Mouse (Mus musculus) B cell, adult 62 days (primary cell): ENCODE results near the gene 2200002J24Rik. TPM values are rescaled to one million over a fixed set of nuclear protein-coding genes. Genes with fewer than 3 reads are reported as not detected.

Experiments
- total RNA-seq: library from RNA; stranded (reverse); gene quantifications from 4 replicates; pipeline ENCODE4 v1.2.4, GENCODE M21; 2023

Gene 2200002J24Rik
- total RNA-seq = not detected in 4 replicates

GRCm38 (mm10) chr7:30698589-30698988 lies at the start of gene 2200002J24Rik:
Gene 2200002J24Rik (plus strand): TSS chr7:30698926.

GRCm38 (mm10) chr7:30649591-30650540 lies 48.9 kb upstream of the 2200002J24Rik start, which contains the start of gene Rbm42:
Gene Rbm42 (minus strand): TSS chr7:30650317.

GRCm38 (mm10) chr7:30664529-30665200 lies 34.1 kb upstream of the 2200002J24Rik start, which contains the start of gene Haus5:
Gene Haus5 (minus strand): TSS chr7:30664994.

DNA sequence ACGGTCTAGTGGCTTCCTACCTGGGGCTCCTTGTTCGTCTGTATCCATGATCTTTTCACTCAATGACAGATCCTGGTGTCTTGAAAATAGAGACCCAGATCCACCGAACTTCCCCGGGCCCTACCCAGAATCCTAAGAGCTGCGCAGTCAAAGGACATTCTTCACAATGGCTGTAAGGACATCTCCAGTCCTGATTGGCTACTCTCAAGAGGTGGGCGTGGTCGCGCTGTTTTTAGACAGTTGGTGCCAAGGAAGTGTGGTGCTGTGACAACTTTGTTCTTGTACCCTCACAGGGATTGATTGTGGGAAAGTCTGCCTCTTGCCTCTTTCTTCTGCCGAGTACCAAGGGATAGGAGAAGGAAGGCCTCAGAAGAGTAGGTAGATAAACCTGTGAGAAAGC lies 27.2 kb upstream of the 2200002J24Rik start, which contains the start of gene Pmis2:
TSS of gene Pmis2 (minus strand) at position 126 of the 400 bp plus-strand sequence.

GRCm38 (mm10) chr7:30711942-30712341 lies 13.2 kb downstream of the 2200002J24Rik start, which contains the start of gene Atp4a:
Gene Atp4a (plus strand): TSS chr7:30712209.

DNA sequence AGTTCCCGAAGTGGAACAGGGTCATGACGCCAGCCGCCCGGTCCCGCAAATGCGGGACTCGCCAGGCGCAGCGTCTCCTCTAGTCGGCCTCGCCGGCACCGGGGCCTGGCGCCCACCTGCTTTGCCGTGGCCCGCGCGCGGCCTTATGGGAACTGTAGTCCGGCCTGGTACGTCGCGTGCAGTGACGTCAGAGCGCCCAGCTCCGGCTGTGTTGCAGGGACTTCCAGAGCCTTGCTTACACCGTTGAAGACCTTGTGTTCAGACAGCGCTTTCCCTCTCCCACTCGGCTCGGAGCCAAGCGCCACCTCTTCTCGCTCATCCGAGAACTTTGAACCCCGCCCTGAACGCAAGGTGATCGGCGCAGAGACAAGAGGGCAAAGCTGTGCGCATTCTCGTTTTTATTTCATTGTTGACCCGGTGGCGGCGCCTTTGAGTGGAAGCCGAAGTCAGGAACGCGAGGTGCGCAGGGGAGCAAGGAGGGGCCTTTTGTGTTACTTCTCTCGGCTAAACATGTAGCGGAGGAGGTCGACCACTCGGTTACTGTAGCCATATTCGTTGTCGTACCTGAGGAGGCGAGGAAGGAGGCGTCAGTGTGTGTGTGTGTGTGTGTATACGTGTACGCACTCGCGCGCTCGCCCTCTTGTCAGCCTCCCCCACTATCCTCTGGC lies 30.8 kb downstream of the 2200002J24Rik start, which contains the start of gene Tmem147:
TSS of gene Tmem147 (minus strand) at position 145 of the 668 bp plus-strand sequence.

GRCm38 (mm10) chr7:30743617-30744016 lies 44.9 kb downstream of the 2200002J24Rik start, which contains the start of gene Gapdhs:
Gene Gapdhs (minus strand): TSS chr7:30743681.

Other genes starting within 250 kb of the 2200002J24Rik start
- not detected in 4 replicates for gene Kirrel2, start 241.2 kb upstream of the 2200002J24Rik start, total RNA-seq
- gene Nphs1, start 240.6 kb upstream of the 2200002J24Rik start, total RNA-seq = not detected in 4 replicates
- not detected in 4 replicates for gene Prodh2, start 205.3 kb upstream of the 2200002J24Rik start, total RNA-seq
- 14.2 to 18.7 TPM (median 16.3 TPM) in 4 replicates for gene Arhgap33, start 163.9 kb upstream of the 2200002J24Rik start, total RNA-seq
- 2.2 to 3.1 TPM (median 2.7 TPM) in 4 replicates for gene Hspb6, start 146.7 kb upstream of the 2200002J24Rik start, total RNA-seq
- 10.2 to 18.1 TPM (median 13.6 TPM) in 4 replicates for gene Proser3, start 146.6 kb upstream of the 2200002J24Rik start, total RNA-seq
- 38.9 to 50.0 TPM (median 41.5 TPM) in 4 replicates for gene Lin37, start 139.1 kb upstream of the 2200002J24Rik start, total RNA-seq
- 106 to 140 TPM (median 111 TPM) in 4 replicates for gene U2af1l4, start 135.6 kb upstream of the 2200002J24Rik start, total RNA-seq
- gene Gm49396, start 135.6 kb upstream of the 2200002J24Rik start, total RNA-seq = 9.2 to 12.8 TPM (median 11.8 TPM) in 4 replicates
- gene Psenen, start 135.3 kb upstream of the 2200002J24Rik start, total RNA-seq = 135 to 152 TPM (median 138 TPM) in 4 replicates
- gene Igflr1, start 133.5 kb upstream of the 2200002J24Rik start, total RNA-seq = 5.6 to 11.7 TPM (median 8.2 TPM) in 4 replicates
- 104 to 116 TPM (median 108 TPM) in 4 replicates for gene Kmt2b, start 110.2 kb upstream of the 2200002J24Rik start, total RNA-seq
- 0.82 to 1.9 TPM (median 1.6 TPM) in 4 replicates for gene Zbtb32, start 100.0 kb upstream of the 2200002J24Rik start, total RNA-seq
- 0.70 TPM in 1 of 4 replicates, not detected in the others for gene Upk1a, start 86.1 kb upstream of the 2200002J24Rik start, total RNA-seq
- 177 to 214 TPM (median 201 TPM) in 4 replicates for gene Cox6b1, start 72.8 kb upstream of the 2200002J24Rik start, total RNA-seq
- gene Etv2, start 63.1 kb upstream of the 2200002J24Rik start, total RNA-seq = not detected in 4 replicates
- 87.7 to 100 TPM (median 92.3 TPM) in 4 replicates for gene Rbm42, start 48.6 kb upstream of the 2200002J24Rik start, total RNA-seq
- gene Haus5, start 33.9 kb upstream of the 2200002J24Rik start, total RNA-seq = 56.1 to 64.2 TPM (median 59.9 TPM) in 4 replicates
- gene Pmis2, start 27.3 kb upstream of the 2200002J24Rik start, total RNA-seq = not detected in 4 replicates
- gene Atp4a, start 13.3 kb downstream of the 2200002J24Rik start, total RNA-seq = 0.85 to 3.1 TPM in 2 of 4 replicates, not detected in the others
- gene Tmem147, start 30.6 kb downstream of the 2200002J24Rik start, total RNA-seq = 34.4 to 45.7 TPM (median 41.2 TPM) in 4 replicates
- gene Gapdhs, start 44.8 kb downstream of the 2200002J24Rik start, total RNA-seq = not detected in 4 replicates
- gene Sbsn, start 52.5 kb downstream of the 2200002J24Rik start, total RNA-seq = 2.3 to 5.4 TPM (median 3.3 TPM) in 4 replicates
- not detected in 4 replicates for gene Dmkn, start 64.8 kb downstream of the 2200002J24Rik start, total RNA-seq
- gene Krtdap, start 89.0 kb downstream of the 2200002J24Rik start, total RNA-seq = not detected in 4 replicates
- gene Ffar2, start 124.8 kb downstream of the 2200002J24Rik start, total RNA-seq = 13.9 to 20.5 TPM (median 17.6 TPM) in 4 replicates
- 1.0 to 2.0 TPM (median 1.4 TPM) in 4 replicates for gene Ffar3, start 157.3 kb downstream of the 2200002J24Rik start, total RNA-seq
- gene Ffar1, start 162.6 kb downstream of the 2200002J24Rik start, total RNA-seq = 25.4 to 28.3 TPM (median 27.3 TPM) in 4 replicates
- 1,001 to 1,218 TPM (median 1,131 TPM) in 4 replicates for gene Cd22, start 181.4 kb downstream of the 2200002J24Rik start, total RNA-seq
- not detected in 4 replicates for gene Mag, start 215.9 kb downstream of the 2200002J24Rik start, total RNA-seq
- not detected in 4 replicates for gene Hamp2, start 225.8 kb downstream of the 2200002J24Rik start, total RNA-seq
- not detected in 4 replicates for gene Hamp, start 245.1 kb downstream of the 2200002J24Rik start, total RNA-seq